Mouse (Mus musculus) left cerebral cortex, postnatal 25 days (tissue): ENCODE measurements at regions not wholly inside any gene's neighbourhood (a gene's known extent, or its start where the extent isn't known, plus 50 kb on each side); places are given as distances from the start of the nearest gene placed in this dataset.
"Not testable (repeated sequence)": the region's sequence is repeated elsewhere in the genome, so short reads cannot be mapped to it uniquely, and the experiment has no call there.

Experiments used
- DNase-seq, 2 experiments: peaks; one replicate each; pipeline ENCODE4 v3.0.0; 2022; ENCODE audit warnings: low spot score in 2 of 2, mixed read lengths in 1 of 2
- intact Hi-C: fragments of 180-260 bp; cut with DNase I; formaldehyde crosslinking; loops from one replicate; pipeline ENCODE4 v1.15.1; 2025

GRCm38 (mm10) chr12:11837819-11838472 is 382.1 kb downstream of the Rad51ap2 start:
- intact Hi-C loops: no loop called here
- DNase-seq: peak; percentile 34 to 82

- intact Hi-C loops: no loop called here
- no peak for DNase-seq
Observed at GRCm38 (mm10) chr12:11851034-11851433, 395.2 kb downstream of the Rad51ap2 start.

DNA sequence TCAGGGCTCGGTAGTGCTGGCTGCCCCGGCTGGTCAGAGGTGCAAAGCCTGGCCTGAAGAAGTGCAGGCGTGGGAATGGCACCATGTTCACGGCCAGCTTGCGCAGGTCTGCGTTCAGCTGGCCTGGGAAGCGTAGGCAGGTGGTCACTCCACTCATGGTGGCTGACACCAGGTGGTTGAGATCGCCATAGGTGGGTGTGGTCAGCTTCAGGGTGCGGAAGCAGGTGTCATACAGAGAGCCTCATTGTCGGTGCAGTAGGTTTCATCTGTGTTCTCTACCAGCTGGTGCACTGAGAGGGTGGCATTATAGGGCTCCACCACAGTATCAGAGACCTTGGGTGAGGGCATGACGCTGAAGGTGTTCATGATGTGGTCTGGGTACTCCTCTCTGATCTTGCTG is 380.1 kb upstream of the Fam49a start:
- DNase-seq, intact Hi-C loops: not testable (repeated sequence)

DNA sequence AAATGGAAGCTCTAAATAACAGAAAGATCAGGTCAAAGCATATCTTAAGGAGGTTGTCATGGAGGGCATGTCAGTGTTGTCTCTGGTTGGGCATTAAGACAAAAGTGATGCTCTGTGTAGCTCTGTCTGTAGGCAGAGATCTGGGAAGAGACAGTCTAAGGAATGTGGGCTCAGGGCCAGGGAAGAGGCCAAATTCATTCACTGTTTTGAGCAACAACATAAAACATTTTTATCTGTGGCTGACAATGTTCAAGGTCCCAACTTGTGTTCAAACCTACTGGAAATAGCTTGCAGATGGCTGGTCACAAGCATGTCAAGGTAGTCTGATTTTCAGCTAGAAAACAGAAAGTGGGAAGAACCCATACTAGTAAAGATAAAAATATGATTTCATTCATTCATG is 374.6 kb upstream of the Fam49a start:
- intact Hi-C loops: no loop called here
- DNase-seq: no peak

- intact Hi-C loops: no loop called here
Observed at GRCm38 (mm10) chr12:11899031-11899430, 362.9 kb upstream of the Fam49a start.

GRCm38 (mm10) chr12:11906588-11906987 is 355.4 kb upstream of the Fam49a start:
- peak in 1 of 2 experiments; percentile 71 for DNase-seq
- intact Hi-C loops: no loop called here

More at GRCm38 (mm10) chr12:11899031-11899430, 362.9 kb upstream of the Fam49a start:
- no peak for DNase-seq
